Mouse (Mus musculus) ES-CJ7 (cell line): Measurements from ENCODE around the gene Dach1.

Experiments
- DNase-seq: peaks from one replicate; pipeline ENCODE4 v3.0.0; 2011; ENCODE audit warnings: low read depth, low spot score

Dach1 gene

GRCm38 (mm10) chr14:98109929-98110328 lies 59.6 kb downstream of the Dach1 start:
- DNase-seq: no peak

DNA sequence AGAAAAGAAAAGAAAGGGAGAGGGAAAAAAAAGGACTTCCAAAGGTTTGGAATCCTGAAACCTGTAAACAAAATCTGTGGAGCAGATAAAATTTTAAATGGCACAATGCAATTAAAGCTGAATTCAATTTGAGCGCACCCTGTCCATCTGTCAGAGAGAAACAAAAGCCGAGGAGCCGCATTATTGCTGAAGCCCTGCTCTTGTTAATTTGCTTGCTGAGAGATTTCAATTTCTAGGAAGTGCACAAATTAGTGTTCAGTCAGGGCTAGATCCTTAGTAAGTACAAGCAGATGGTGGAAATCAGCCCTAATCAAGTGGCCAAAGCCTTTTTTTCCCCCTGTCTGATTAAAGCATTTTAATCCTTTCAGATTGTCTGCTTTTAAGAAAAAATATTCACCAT lies 60.8 kb downstream of the Dach1 start:
- DNase-seq: no peak

- DNase-seq: no peak
Observed at GRCm38 (mm10) chr14:98106208-98106607, 63.4 kb downstream of the Dach1 start.

- DNase-seq: no peak
Observed at GRCm38 (mm10) chr14:98104314-98104955, 65.1 kb downstream of the Dach1 start.

- no peak for DNase-seq
Observed at GRCm38 (mm10) chr14:98095229-98095628, 74.3 kb downstream of the Dach1 start.

DNA sequence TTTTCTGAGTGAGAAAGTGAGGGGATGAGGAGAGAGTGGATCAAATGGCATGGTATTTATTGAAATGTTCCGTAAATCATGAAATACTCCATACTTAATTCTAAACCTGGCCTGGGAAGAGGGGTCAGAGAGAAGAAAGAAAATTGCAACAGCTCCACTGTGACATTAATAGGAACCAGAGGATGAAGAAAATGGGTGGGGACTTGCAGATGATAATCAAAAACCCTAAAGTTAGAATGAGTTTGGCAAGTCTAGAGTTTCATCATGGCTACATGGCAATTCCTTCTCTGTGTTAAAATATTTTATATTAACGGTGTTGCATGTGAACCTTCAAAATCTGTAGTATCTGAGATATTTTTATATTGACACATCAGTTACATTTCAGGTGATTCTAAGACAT lies 80.3 kb downstream of the Dach1 start:
- DNase-seq: no peak

GRCm38 (mm10) chr14:98087355-98087754 lies 82.2 kb downstream of the Dach1 start:
- no peak for DNase-seq

DNA sequence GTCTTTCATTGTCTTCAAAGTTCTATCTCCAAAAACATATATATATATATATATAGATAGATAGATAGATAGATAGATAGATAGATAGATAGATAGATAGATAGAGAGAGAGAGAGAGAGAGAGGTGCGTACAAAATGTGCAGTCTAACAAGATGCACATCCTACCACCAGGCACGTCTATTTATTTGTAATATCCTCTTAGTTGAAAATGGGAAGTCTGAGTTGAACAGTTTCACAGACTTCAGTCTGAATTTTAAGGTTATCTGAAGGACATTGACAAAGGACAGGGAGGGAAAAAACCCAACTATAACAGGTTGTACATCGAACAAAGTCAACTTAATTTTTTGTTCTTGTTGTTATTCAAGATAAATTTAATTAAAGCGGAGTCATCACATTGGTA lies 82.8 kb downstream of the Dach1 start:
- DNase-seq: no peak

- DNase-seq: no peak
Observed at GRCm38 (mm10) chr14:98085141-98085540, 84.4 kb downstream of the Dach1 start.

- DNase-seq: no peak
Observed at GRCm38 (mm10) chr14:98084720-98085119, 84.8 kb downstream of the Dach1 start.

DNA sequence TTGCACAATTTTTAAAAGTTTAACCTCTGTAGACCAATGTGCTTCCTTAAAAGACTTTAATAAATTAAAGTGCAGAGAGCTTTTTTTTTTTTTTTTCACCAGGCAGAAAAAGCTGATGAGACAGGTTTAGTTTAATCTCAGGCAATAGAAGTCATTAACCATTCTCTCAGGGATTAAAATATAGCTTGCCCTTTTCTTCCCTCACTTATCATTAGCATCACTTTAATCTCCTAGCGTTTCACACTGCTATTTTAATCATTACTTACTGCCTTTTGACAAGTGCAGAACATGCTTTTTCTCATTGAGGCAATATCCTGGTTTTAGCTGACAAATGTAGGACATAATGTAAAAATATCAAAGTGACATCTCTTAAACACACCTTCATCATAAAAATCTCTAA lies 86.1 kb downstream of the Dach1 start:
- DNase-seq: no peak

GRCm38 (mm10) chr14:98080014-98080413 lies 89.6 kb downstream of the Dach1 start:
- no peak for DNase-seq

DNA sequence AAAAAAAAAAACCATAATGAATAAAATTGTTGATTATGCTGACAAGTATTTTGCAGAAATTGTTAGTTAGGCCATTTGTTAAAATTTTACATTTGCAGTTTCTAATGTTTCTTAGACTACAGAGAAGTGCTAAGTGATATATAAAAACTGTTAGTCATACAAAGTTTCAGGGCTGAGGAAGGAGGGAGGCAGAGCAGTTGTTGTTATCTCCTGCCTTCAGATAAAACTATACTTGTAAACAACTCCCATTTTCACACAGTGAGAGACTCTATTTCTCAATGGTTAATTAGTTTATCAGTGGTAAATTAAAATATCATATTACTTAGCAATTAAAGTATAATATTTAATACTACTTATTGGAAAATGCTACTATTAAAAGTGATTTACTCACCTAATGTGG lies 91.6 kb downstream of the Dach1 start:
- DNase-seq: no peak

GRCm38 (mm10) chr14:98073421-98074080 lies 96.0 kb downstream of the Dach1 start:
- no peak for DNase-seq

DNA sequence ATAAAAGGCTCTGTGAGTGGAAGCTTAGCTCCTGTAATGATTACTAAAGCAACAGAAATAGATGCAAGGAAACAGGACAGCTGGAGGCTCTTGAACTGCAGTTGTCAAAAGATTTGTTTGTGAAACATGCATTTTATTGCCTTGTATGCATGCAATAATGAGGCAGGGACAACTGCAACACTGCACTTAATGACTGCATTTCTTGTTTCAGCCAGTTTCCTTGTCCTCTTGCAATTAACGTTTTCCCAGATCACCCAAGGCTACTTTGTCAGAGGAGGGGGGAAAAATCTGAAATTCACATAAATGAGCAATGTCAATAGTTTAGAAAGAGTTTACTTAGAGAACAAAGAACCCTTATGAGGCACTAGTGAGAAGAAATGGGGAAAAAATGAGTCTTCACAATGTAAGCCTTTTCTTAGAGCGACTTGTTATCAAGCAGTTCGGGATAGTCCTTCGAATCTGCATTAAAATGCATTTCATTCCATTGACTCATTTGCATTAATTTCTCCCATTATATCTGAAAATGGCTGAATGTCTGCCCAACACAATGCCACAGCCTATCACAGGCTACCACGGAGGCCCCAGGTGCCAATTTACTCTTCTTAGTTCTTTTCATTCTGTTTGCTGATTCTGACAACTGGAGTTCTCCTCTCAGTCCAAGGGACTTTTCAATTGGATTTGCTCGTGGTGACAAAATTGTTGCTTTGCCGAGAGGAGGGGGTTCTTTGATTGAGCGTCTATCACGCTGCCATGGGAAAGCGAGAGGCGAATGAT lies 96.7 kb downstream of the Dach1 start:
- no peak for DNase-seq

- DNase-seq: no peak
Observed at GRCm38 (mm10) chr14:98071877-98072276, 97.7 kb downstream of the Dach1 start.

DNA sequence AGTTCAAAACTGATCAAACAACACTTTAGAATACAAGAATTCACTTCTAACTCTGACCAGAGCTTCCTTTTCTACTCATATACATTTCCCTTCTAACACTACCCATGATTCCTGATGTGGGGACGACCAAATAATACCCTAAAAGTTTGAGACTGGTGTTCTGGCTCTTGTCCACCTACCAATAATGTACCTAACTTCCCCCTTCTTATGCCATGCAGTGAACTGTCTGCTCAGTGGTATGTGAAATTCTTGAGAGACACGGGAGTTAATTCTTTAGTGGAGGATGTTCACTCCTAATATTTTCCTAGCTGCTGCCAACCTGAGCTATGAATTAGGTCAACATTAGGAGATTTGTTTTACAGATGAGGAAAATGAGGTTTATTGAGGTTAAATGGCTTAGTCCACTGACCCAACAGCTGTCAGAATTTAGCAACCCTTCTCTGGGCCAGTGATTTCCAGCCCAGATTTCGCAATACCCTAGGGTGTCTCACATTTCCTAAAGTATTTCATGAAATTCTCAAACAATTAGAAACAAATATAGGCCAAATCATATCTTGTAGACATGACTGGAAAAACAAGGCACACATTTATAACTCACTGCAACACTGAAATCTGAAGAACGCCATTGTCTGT lies 102.2 kb downstream of the Dach1 start:
- DNase-seq: no peak

- DNase-seq: no peak
Observed at GRCm38 (mm10) chr14:98064190-98064589, 105.4 kb downstream of the Dach1 start.

DNA sequence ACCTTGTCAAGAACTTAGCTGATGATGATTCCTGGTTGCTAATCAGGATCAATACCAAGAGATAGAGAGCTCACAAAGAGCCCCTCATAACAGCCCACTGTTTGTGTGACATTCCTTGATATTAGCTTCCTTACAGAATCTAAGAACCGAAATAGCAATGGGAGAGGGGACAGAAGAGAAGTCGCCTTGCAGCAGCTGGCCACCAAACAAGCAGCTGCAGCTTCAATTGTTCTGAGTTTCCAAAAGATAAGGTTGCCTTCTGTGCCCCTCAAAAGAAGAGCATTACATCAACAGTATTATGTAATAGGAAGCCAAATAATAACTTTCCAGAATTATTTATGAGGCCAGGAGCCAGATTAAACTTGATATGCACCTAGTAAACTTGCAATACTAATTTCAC lies 120.2 kb downstream of the Dach1 start:
- no peak for DNase-seq

- DNase-seq: no peak
Observed at GRCm38 (mm10) chr14:98048403-98048802, 121.2 kb downstream of the Dach1 start.

DNA sequence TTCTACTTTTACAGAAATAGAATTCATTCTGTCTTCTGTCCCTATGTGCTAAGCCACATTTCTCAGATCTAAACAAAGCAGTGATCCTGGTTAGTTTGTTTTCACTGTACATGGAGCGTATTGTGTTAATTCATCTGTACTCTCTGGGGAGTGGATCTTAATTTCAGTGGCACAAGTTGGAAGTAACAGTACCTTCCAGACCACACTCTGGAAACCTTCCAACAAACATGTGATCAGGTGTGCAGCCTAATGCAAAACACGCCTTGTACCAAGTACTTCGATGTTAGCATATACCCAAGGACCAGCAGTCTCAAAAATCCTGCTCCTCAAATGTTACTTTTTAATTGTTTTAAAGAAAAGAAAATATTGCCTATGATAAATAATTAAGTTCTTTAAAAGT lies 121.9 kb downstream of the Dach1 start:
- DNase-seq: no peak

DNA sequence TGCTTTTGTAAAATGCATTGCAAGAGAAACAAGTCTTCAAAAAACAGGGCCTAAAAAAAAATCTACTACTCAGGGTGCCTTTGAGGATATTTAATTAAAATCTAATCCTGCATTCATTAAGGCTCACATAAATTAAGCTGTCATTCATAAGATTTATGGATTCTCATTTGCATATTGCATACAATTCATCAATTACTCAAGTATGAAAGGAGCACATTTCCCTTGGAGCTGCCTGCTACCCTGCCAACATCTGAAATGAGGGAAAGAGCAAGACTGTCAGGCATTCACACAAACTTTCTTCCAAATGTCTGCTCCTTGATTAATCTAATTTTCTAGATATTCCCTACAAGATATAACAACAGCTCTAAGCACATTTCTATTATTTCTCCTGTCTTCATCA lies 122.6 kb downstream of the Dach1 start:
- no peak for DNase-seq
